Comparison of ENCODE assay signal across 22 mouse cellular contexts in genomic region chr8:90841321-90841720, GRCm38 (mm10). TPM values are rescaled to one million over a fixed set of nuclear protein-coding genes. Genes with fewer than 3 reads are reported as not detected.
DNase-seq lines count a peak whose midpoint lies in the region; ATAC-seq and TF ChIP-seq lines count a peak whose summit lies in the region.
"Had no signal": no experiment of that assay in that cellular context is flagged by ENCODE, and none has a peak within 500 bp of the region (broad histone marks: within the 10 kb centered on the region; RNA-seq: fewer than 3 reads in every experiment).

No protein-coding gene starts in this region.

- no peaks in the 10 kb centered on the region for H3K27me3 ChIP-seq in forebrain, embryonic 13.5 days
- no peaks in the 10 kb centered on the region for H3K27me3 ChIP-seq in forebrain, postnatal 0 days (ENCODE audit: insufficient read depth, low read length)
- no peaks in the 10 kb centered on the region for H3K27me3 ChIP-seq in stomach, embryonic 15.5 days (replicated peaks)
- no peaks in the 10 kb centered on the region for H3K27me3 ChIP-seq in intestine, embryonic 16.5 days (replicated peaks; ENCODE audit: control insufficient read depth, insufficient read depth, low read length)
- H3K27me3 ChIP-seq: hindbrain, embryonic 13.5 days; lung, embryonic 15.5 days; neural tube, embryonic 15.5 days had no signal

- 39% methylated on average over 13 of the region's 13 CpGs for whole genome bisulfite sequencing in forebrain, embryonic 13.5 days
- 36% methylated on average over 13 of the region's 13 CpGs for WGBS in forebrain, postnatal 0 days
- 69% methylated on average over 13 of the region's 13 CpGs for WGBS in stomach, embryonic 15.5 days
- WGBS in intestine, embryonic 16.5 days: 75% methylated on average over 13 of the region's 13 CpGs

- H3K9me3 ChIP-seq in forebrain, embryonic 13.5 days (replicated peaks): no peaks in the 10 kb centered on the region
- H3K9me3 ChIP-seq in forebrain, postnatal 0 days (ENCODE audit: low read length): no peaks in the 10 kb centered on the region
- H3K9me3 ChIP-seq in stomach, embryonic 15.5 days: no peaks in the 10 kb centered on the region
- no peaks in the 10 kb centered on the region for H3K9me3 ChIP-seq in intestine, embryonic 16.5 days (ENCODE audit: control insufficient read depth, low read length)
- H3K9me3 ChIP-seq: hindbrain, embryonic 13.5 days; lung, embryonic 15.5 days; neural tube, embryonic 15.5 days had no signal

- DNase-seq in forebrain, postnatal 0 days: no peak
- DNase-seq in gastrocnemius, postnatal 25 days: peak; percentile 55
- DNase-seq in heart, postnatal 25 days (ENCODE audit: low spot score): peak; percentile 47
- no peak for DNase-seq in left cerebral cortex, postnatal 25 days (ENCODE audit: low spot score in 2 of 2)
- no peak for DNase-seq in kidney, adult 8-10 months
- DNase-seq: adrenal gland, postnatal 10 days; cerebellum, postnatal 14 days; kidney, adult 11 months; thymus, postnatal 36 days had no signal

- peaks cover 5% of the 10 kb centered on the region; the same call in 1 of the 2 replicates for H3K4me1 ChIP-seq in forebrain, embryonic 13.5 days
- H3K4me1 ChIP-seq in forebrain, postnatal 0 days (ENCODE audit: insufficient read depth): no peaks in the 10 kb centered on the region
- peaks cover 3% of the 10 kb centered on the region; the same call in 1 of the 2 replicates for H3K4me1 ChIP-seq in stomach, embryonic 15.5 days
- peaks cover 6% of the 10 kb centered on the region for H3K4me1 ChIP-seq in intestine, embryonic 16.5 days (ENCODE audit: control insufficient read depth, insufficient read depth, low read length)
- H3K4me1 ChIP-seq: lung, embryonic 15.5 days had no signal

- ATAC-seq in forebrain, embryonic 13.5 days: no peak
- ATAC-seq in forebrain, postnatal 0 days: no peak
- ATAC-seq in stomach, embryonic 15.5 days (ENCODE audit: insufficient read depth, low FRiP score, low read depth): no peak
- no peak for ATAC-seq in intestine, embryonic 16.5 days

- no peak overlapping the region for H3K4me2 ChIP-seq in forebrain, embryonic 13.5 days
- no peak overlapping the region for H3K4me2 ChIP-seq in forebrain, postnatal 0 days (ENCODE audit: low read depth)
- H3K4me2 ChIP-seq in stomach, embryonic 15.5 days: no peak overlapping the region
- H3K4me2 ChIP-seq in intestine, embryonic 16.5 days (ENCODE audit: low read depth, low read length): no peak overlapping the region
- H3K4me2 ChIP-seq: hindbrain, embryonic 13.5 days; liver, embryonic 11.5 days; lung, embryonic 15.5 days; neural tube, embryonic 15.5 days had no signal

- no peak for TF ChIP-seq CTCF in forebrain, postnatal 0 days (IDR thresholded peaks at IDR 0.05; ENCODE audit: low read depth)

- no peak overlapping the region for H3K4me3 ChIP-seq in forebrain, embryonic 13.5 days
- H3K4me3 ChIP-seq in forebrain, postnatal 0 days (ENCODE audit: low read depth, low read length): no peak overlapping the region
- H3K4me3 ChIP-seq in stomach, embryonic 15.5 days (replicated peaks): no peak overlapping the region
- no peak overlapping the region for H3K4me3 ChIP-seq in intestine, embryonic 16.5 days (ENCODE audit: low read length)
- H3K4me3 ChIP-seq: hindbrain, embryonic 13.5 days; left cerebral cortex, adult 2 months; lung, embryonic 15.5 days; neural tube, embryonic 15.5 days had no signal

- intact Hi-C loops in heart, postnatal 25 days (cut with DNase I): no loop called here
- intact Hi-C loops in left cerebral cortex, postnatal 25 days (cut with DNase I): no loop called here

- H3K27ac ChIP-seq in forebrain, embryonic 13.5 days: 0 out of 2 replicates have a peak overlapping the region, but pooled peaks have one; percentile 16
- no peak overlapping the region for H3K27ac ChIP-seq in forebrain, postnatal 0 days (ENCODE audit: low read depth, low read length)
- H3K27ac ChIP-seq in stomach, embryonic 15.5 days: 0 out of 2 replicates have a peak overlapping the region, but pooled peaks have one; percentile 16
- H3K27ac ChIP-seq in intestine, embryonic 16.5 days (ENCODE audit: low read length): no peak overlapping the region
- H3K27ac ChIP-seq: hindbrain, embryonic 13.5 days; left cerebral cortex, adult 2 months; lung, embryonic 15.5 days; neural tube, embryonic 15.5 days had no signal

- H3K36me3 ChIP-seq in forebrain, embryonic 13.5 days (ENCODE audit: poor library complexity, severe bottlenecking): no peaks in the 10 kb centered on the region
- H3K36me3 ChIP-seq in forebrain, postnatal 0 days (ENCODE audit: insufficient read depth): no peaks in the 10 kb centered on the region
- no peaks in the 10 kb centered on the region for H3K36me3 ChIP-seq in stomach, embryonic 15.5 days
- H3K36me3 ChIP-seq in intestine, embryonic 16.5 days (ENCODE audit: control insufficient read depth, insufficient read depth, low read length): no peaks in the 10 kb centered on the region
- H3K36me3 ChIP-seq: hindbrain, embryonic 13.5 days; lung, embryonic 15.5 days; neural tube, embryonic 15.5 days had no signal

- H3K9ac ChIP-seq in forebrain, embryonic 13.5 days: no peak overlapping the region
- no peak overlapping the region for H3K9ac ChIP-seq in forebrain, postnatal 0 days
- H3K9ac ChIP-seq in stomach, embryonic 15.5 days: no peak overlapping the region
- H3K9ac ChIP-seq in intestine, embryonic 16.5 days (ENCODE audit: low read depth, low read length): no peak overlapping the region
- H3K9ac ChIP-seq: hindbrain, embryonic 13.5 days; lung, embryonic 15.5 days; neural tube, embryonic 15.5 days had no signal

RNA-seq across cellular contexts. Expression of gene Chd9, which starts 13.2 kb away (rescaled TPM):
- polyA plus RNA-seq in forebrain, embryonic 13.5 days (2015; fragmentation: Nextera tagmentation; extraction: Ambion mirVana): 77.0 and 85.2 TPM in 2 replicates
- total RNA-seq in forebrain, postnatal 0 days (2014; rRNA removed): 49.5 and 74.5 TPM in 2 replicates
- 48.4 and 73.6 TPM in 2 replicates for polyA plus RNA-seq in forebrain, postnatal 0 days (2015; fragmentation: Nextera tagmentation; extraction: Ambion mirVana)
- 10 to 100 TPM; 38.8 to 72.8 TPM for total RNA-seq in gastrocnemius, postnatal 25 days (2021)
- 10 to 100 TPM; 52.7 to 53.4 TPM for total RNA-seq in heart, postnatal 25 days (2021)
- polyA plus RNA-seq in stomach, embryonic 15.5 days (2015; fragmentation: Nextera tagmentation; extraction: Ambion mirVana): 185 and 189 TPM in 2 replicates
- 100 to 1,000 TPM; 194 to 203 TPM for total RNA-seq in left cerebral cortex, postnatal 25 days (2021)
- polyA plus RNA-seq in intestine, embryonic 16.5 days (2015; fragmentation: Nextera tagmentation; extraction: Ambion mirVana): 283 and 397 TPM in 2 replicates

RNA-seq across cellular contexts. Expression of gene Gm19935, which starts 24.1 kb away (rescaled TPM):
- 0.43 TPM in 1 of 2 replicates, not detected in the other for polyA plus RNA-seq in forebrain, embryonic 13.5 days (2015; fragmentation: Nextera tagmentation; extraction: Ambion mirVana)
- 2.5 and 5.0 TPM in 2 replicates for total RNA-seq in forebrain, postnatal 0 days (2014; rRNA removed)
- polyA plus RNA-seq in forebrain, postnatal 0 days (2015; fragmentation: Nextera tagmentation; extraction: Ambion mirVana): 2.9 and 4.6 TPM in 2 replicates
- not detected for total RNA-seq in gastrocnemius, postnatal 25 days (2021)
- total RNA-seq in heart, postnatal 25 days (2021): not detected
- not detected in 2 replicates for polyA plus RNA-seq in stomach, embryonic 15.5 days (2015; fragmentation: Nextera tagmentation; extraction: Ambion mirVana)
- total RNA-seq in left cerebral cortex, postnatal 25 days (2021): 1 to 10 TPM in 1 of 2 experiments, under 1 TPM in 1; 0.92 to 1.0 TPM
- 0.18 TPM in 1 of 2 replicates, not detected in the other for polyA plus RNA-seq in intestine, embryonic 16.5 days (2015; fragmentation: Nextera tagmentation; extraction: Ambion mirVana)
- total RNA-seq: adrenal gland, postnatal 10 days; gastrocnemius, adult 8-10 months; megakaryocyte-erythroid progenitor cell, adult 5-6 weeks; monocyte, adult 5-6 weeks had no signal
- polyA plus RNA-seq: embryonic facial prominence, embryonic 11.5 days; forebrain, embryonic 11.5 days; liver, embryonic 11.5 days had no signal

Comparison
In these comparisons a context has a peak if more than half of its experiments do, and no peak if none do; other contexts are left out.
1. H3K27ac ChIP-seq: peak in forebrain, embryonic 13.5 days (single experiment) and stomach, embryonic 15.5 days (single experiment); none in forebrain, postnatal 0 days (single experiment) and intestine, embryonic 16.5 days (single experiment).
2. DNase-seq: peak in gastrocnemius, postnatal 25 days (single experiment) and heart, postnatal 25 days (single experiment); none in forebrain, postnatal 0 days (single experiment), left cerebral cortex, postnatal 25 days (0 of 2) and kidney, adult 8-10 months (0 of 2).